Mouse (Mus musculus): Measurements from ENCODE around the gene Fam173a.
"Not testable (repeated sequence)": the region's sequence is repeated elsewhere in the genome, so short reads cannot be mapped to it uniquely, and the experiment has no call there.

The Fam173a gene

GRCm38 (mm10) chr17:25765886-25766285, 26.8 kb downstream of the Fam173a start:
- in situ Hi-C loops (cut with MboI, MseI), result loop anchor here (5.0 kb wide), 1 partner anchor 36 kb away; no protein-coding TSS in a partner anchor

GRCm38 (mm10) chr17:25762591-25762990, 30.1 kb downstream of the Fam173a start:
- in situ Hi-C loops (cut with MboI, MseI), result no loop called here

GRCm38 (mm10) chr17:25761561-25761970, 31.1 kb downstream of the Fam173a start:
- in situ Hi-C loops (cut with MboI, MseI), result no loop called here

DNA sequence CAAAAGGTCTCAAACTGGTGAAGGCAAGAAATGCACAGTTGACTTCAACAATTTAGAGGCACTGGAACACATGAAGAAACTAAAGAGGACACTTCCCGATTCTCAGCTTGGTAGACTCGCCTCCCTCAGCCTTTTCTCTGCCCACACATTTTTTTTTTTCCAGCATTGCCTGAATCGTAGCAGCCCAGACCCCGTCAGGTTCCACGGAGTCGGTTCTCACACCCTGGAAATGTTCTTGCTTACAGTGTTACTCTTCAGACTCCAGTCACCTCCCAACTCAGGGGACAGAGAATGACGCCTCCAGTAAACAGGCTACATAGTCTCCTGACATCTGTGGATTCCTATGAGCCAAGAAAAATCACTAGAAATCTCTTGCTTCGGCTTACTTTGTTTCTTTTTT, 32.6 kb downstream of the Fam173a start:
- in situ Hi-C loops (cut with MboI, MseI), result no loop called here

- in situ Hi-C loops (cut with MboI, MseI), result no loop called here
Observed at GRCm38 (mm10) chr17:25757691-25758090, 35.0 kb downstream of the Fam173a start.

DNA sequence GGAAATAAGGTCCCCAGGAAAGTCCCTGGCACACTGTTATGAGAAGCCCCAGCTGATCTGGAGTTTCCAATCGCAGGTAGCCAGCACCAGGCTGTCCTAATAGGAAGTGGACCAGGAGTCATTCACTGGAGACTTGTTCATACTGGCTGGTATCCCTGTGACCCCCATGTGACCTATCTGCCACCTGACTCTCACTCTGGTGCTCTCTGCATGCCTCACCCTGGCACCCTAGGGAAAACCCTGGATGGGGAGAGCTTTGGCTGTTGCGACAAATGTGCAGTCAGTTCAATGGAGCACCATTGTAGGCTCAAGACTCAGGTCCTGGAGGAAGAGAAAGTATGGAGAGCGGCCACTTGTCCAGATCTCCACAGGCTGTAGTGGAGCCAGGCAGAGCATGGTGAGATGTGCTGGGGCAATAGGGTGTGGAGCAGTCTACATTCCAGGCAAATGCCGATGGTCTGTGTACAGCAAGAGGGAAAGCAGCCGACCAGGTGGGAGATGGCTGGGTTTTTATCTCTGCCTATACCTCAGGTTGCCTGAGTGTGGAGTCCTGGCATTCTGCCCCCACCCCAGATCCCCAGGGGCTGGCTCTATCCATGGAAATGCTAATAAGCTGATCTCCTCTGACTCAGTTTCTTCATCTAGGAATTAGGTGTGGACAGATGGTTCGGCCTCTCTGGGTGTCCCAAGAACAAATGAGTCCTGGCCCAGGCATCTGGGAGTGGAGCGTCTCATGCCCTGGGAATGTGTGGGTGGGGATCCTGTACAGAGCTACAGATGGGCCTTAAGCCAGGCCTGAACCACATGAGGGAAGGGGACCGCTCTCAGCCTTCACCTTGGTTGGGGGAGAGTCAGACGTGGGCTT, 36.1 kb downstream of the Fam173a start:
- in situ Hi-C loops (cut with MboI, MseI), result no loop called here

GRCm38 (mm10) chr17:25755627-25756377, 36.9 kb downstream of the Fam173a start:
- in situ Hi-C loops (cut with MboI, MseI), result no loop called here

- in situ Hi-C loops (cut with MboI, MseI), result no loop called here
Observed at GRCm38 (mm10) chr17:25755086-25755485, 37.6 kb downstream of the Fam173a start.

- in situ Hi-C loops (cut with MboI, MseI), result no loop called here
Observed at GRCm38 (mm10) chr17:25754241-25754640, 38.5 kb downstream of the Fam173a start, which contains the start of gene Msln. Gene Msln, minus strand, starts transcription at chr17:25754378.

- in situ Hi-C loops (cut with MboI, MseI), result no loop called here
Observed at GRCm38 (mm10) chr17:25751446-25751845, 41.3 kb downstream of the Fam173a start.

GRCm38 (mm10) chr17:25749314-25749713, 43.4 kb downstream of the Fam173a start:
- in situ Hi-C loops (cut with MboI, MseI), result no loop called here

GRCm38 (mm10) chr17:25748238-25748637, 44.5 kb downstream of the Fam173a start:
- in situ Hi-C loops (cut with MboI, MseI), result no loop called here

DNA sequence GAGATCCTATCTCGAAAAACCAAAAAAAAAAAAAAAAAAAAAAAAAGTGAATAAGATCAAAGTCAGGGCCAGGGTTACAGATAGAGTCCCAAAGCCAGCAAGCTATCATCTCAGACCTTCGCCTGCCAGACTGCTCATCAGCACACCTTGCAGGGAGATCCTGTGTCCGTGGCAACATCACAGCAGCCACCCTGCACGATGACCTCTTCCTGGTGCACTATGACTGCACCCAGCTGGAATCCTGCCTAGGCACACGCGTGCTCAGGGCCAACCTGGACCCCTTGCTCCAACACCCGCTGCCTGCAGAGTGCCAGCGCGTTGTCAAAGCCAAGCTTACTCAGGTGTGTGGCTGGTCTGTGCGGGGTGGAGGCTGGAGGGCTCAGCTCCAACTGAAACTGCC, 48.4 kb downstream of the Fam173a start:
- in situ Hi-C loops (cut with MboI, MseI), result no loop called here

DNA sequence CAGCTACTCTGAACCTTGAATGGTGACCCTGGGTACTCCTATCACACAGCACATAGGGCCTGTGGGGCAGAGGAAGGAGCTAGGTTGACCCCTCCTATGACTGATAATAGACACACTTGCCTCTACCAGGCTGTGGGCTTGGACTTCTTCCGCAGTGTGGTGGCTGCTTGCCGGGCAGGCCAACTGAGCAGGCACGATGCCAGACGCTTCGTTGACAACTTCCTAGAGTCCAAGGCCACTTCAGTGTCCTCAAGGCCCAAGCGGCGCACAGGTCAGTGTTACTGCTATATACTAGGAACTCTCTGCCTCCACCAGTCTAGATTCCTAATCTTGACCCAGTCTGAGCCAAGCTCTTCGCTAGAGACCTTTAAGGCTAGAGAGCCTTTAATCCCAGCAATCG, 48.9 kb downstream of the Fam173a start:
- in situ Hi-C loops (cut with MboI, MseI), result no loop called here

DNA sequence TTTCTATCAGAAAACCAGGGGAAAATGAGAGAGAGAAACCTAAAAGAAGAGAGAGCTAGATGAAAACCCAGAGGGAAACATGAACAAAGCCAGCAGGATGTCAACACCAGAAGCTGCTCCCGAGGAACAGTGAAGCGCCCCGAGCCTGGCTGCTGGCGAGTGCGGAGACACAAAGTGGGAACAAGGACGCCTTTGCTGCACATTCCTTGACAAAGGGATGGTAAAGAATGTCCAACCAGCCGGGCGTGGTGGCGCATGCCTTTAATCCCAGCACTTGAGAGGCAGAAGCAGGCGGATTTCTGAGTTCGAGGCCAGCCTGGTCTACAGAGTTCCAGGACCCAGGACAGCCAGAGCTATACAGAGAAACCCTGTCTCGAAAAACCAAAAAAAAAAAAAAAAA, 51.2 kb downstream of the Fam173a start:
- in situ Hi-C loops (cut with MboI, MseI), result not testable (repeated sequence)
